Mouse (Mus musculus) liver, embryonic 12.5 days (tissue): ENCODE measurements at regions not wholly inside any gene's neighbourhood (a gene's known extent, or its start where the extent isn't known, plus 50 kb on each side); places are given as distances from the start of the nearest gene placed in this dataset.
A peak's percentile ranks its signal among the peaks of the same experiment; 100 is the strongest.

Experiments used
- ATAC-seq: fragments of 200-750 bp; cut with Nextera tagmentation; 2 replicates; pipeline ENCODE4 v1.8.0; 2017; ENCODE audit warnings: moderate number of reproducible peaks, mild to moderate bottlenecking, moderate library complexity
- H3K27ac ChIP-seq: fragments of 300-500 bp; sonication (generic); 2 replicates; pipeline ENCODE4 v1.5.1; 2016; ENCODE audit warnings: mild to moderate bottlenecking
- H3K27me3 ChIP-seq: fragments of 300-500 bp; sonication (generic); replicated peaks from 2 replicates; pipeline ENCODE4 v1.6.1; 2016; ENCODE audit warnings: mild to moderate bottlenecking, moderate library complexity
- H3K36me3 ChIP-seq: fragments of 300-500 bp; sonication (generic); 2 replicates; pipeline ENCODE4 v1.6.1; 2016; ENCODE audit warnings: mild to moderate bottlenecking, moderate library complexity
- H3K4me1 ChIP-seq: fragments of 300-500 bp; sonication (generic); 2 replicates; pipeline ENCODE4 v1.6.1; 2016
- H3K4me2 ChIP-seq: fragments of 300-500 bp; sonication (generic); 2 replicates; pipeline ENCODE4 v1.6.1; 2016; ENCODE audit warnings: mild to moderate bottlenecking, moderate library complexity
- H3K4me3 ChIP-seq: fragments of 300-500 bp; sonication (generic); 2 replicates; pipeline ENCODE4 v1.5.1; 2016; ENCODE audit warnings: mild to moderate bottlenecking, moderate library complexity
- H3K9ac ChIP-seq: fragments of 300-500 bp; sonication (generic); 2 replicates; pipeline ENCODE4 v1.6.1; 2016; ENCODE audit warnings: mild to moderate bottlenecking, moderate library complexity
- H3K9me3 ChIP-seq: fragments of 300-500 bp; sonication (generic); replicated peaks from 2 replicates; pipeline ENCODE4 v1.6.1; 2016; ENCODE audit warnings: mild to moderate bottlenecking, moderate library complexity
- WGBS: fragments of 180-500 bp; shearing (Covaris S2); methylation state at CpG from one replicate; pipeline ENCODE4 v1.1.7; 2016; ENCODE audit not compliant: insufficient replicate concordance; 5-methylcytosine and 5-hydroxymethylcytosine counted together

- Histone ChIP-seq H3K9me3 (0 out of 2 replicates have a peak, but pooled peaks cover 3% of the 10 kb centered on the region), H3K27ac (no peak overlapping the region), H3K4me2 (no peak overlapping the region), H3K27me3 (no peaks in the 10 kb centered on the region), H3K9ac (no peak overlapping the region), H3K4me1 (no peaks in the 10 kb centered on the region), H3K4me3 (no peak overlapping the region), H3K36me3 (no peaks in the 10 kb centered on the region)
- 52% methylated on average over 2 of the region's 2 CpGs for WGBS
- no peak for ATAC-seq
Observed at GRCm38 (mm10) chr3:147153998-147154397, 301.8 kb downstream of the Ttll7 start.

- Histone ChIP-seq H3K4me3 (no peak overlapping the region), H3K9me3 (no peaks in the 10 kb centered on the region), H3K9ac (no peak overlapping the region), H3K27me3 (no peaks in the 10 kb centered on the region), H3K4me2 (no peak overlapping the region), H3K4me1 (no peaks in the 10 kb centered on the region), H3K36me3 (no peaks in the 10 kb centered on the region), H3K27ac (no peak overlapping the region)
- 74% methylated on average over 10 of the region's 10 CpGs for WGBS
- no peak for ATAC-seq
Observed at GRCm38 (mm10) chr3:147163126-147163525, 311.0 kb downstream of the Ttll7 start.

GRCm38 (mm10) chr3:147163540-147163939, 311.4 kb downstream of the Ttll7 start:
- Histone ChIP-seq H3K27ac (no peak overlapping the region), H3K9ac (no peak overlapping the region), H3K4me3 (no peak overlapping the region), H3K9me3 (no peaks in the 10 kb centered on the region), H3K4me2 (no peak overlapping the region), H3K36me3 (no peaks in the 10 kb centered on the region), H3K27me3 (no peaks in the 10 kb centered on the region), H3K4me1 (no peaks in the 10 kb centered on the region)
- WGBS = 74% methylated on average over 5 of the region's 5 CpGs
- no peak for ATAC-seq

GRCm38 (mm10) chr3:147164931-147165330, 312.8 kb downstream of the Ttll7 start:
- no peak overlapping the region for H3K4me2 ChIP-seq
- H3K9ac ChIP-seq = no peak overlapping the region
- H3K27ac ChIP-seq = no peak overlapping the region
- WGBS = 71% methylated on average over 6 of the region's 6 CpGs
- no peaks in the 10 kb centered on the region for H3K4me1 ChIP-seq
- H3K9me3 ChIP-seq = no peaks in the 10 kb centered on the region
- no peak overlapping the region for H3K4me3 ChIP-seq
- ATAC-seq = no peak
- H3K27me3 ChIP-seq = no peaks in the 10 kb centered on the region
- H3K36me3 ChIP-seq = no peaks in the 10 kb centered on the region

- H3K4me3 ChIP-seq = no peak overlapping the region
- H3K27ac ChIP-seq = no peak overlapping the region
- H3K27me3 ChIP-seq = no peaks in the 10 kb centered on the region
- 52% methylated on average over 5 of the region's 5 CpGs for WGBS
- no peaks in the 10 kb centered on the region for H3K4me1 ChIP-seq
- H3K36me3 ChIP-seq = no peaks in the 10 kb centered on the region
- no peaks in the 10 kb centered on the region for H3K9me3 ChIP-seq
- no peak for ATAC-seq
- no peak overlapping the region for H3K9ac ChIP-seq
- no peak overlapping the region for H3K4me2 ChIP-seq
Observed at GRCm38 (mm10) chr3:147166555-147166954, 314.4 kb downstream of the Ttll7 start.

GRCm38 (mm10) chr3:147169215-147169614, 317.0 kb downstream of the Ttll7 start:
- WGBS = 63% methylated on average over 2 of the region's 2 CpGs
- Histone ChIP-seq H3K9me3 (no peaks in the 10 kb centered on the region), H3K27ac (no peak overlapping the region), H3K36me3 (no peaks in the 10 kb centered on the region), H3K4me3 (no peak overlapping the region), H3K27me3 (no peaks in the 10 kb centered on the region), H3K9ac (no peak overlapping the region), H3K4me2 (no peak overlapping the region), H3K4me1 (no peaks in the 10 kb centered on the region)
- no peak for ATAC-seq

GRCm38 (mm10) chr3:147170106-147170505, 317.9 kb downstream of the Ttll7 start:
- Histone ChIP-seq H3K36me3 (no peaks in the 10 kb centered on the region), H3K9ac (no peak overlapping the region)
- WGBS = 59% methylated on average over 2 of the region's 2 CpGs

DNA sequence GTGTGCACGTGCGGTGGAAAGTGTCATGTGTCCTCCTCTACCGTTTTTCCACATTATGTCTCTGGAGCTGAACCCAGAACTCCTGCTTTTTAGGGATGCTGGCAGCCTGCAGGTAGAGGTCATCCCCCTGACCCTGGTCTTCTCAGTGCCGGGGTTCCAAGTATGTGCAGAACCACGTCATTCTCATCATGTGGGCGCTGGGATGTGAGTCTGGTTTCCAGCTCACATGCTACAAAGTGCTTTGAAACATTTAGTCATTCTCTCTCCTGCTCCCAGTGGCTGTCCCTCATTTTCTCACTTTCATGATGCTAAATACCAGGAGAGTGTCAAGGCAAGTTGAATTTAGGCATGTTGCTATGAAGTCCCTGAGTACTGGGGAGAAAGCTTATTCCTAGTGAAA, 326.6 kb downstream of the Ttll7 start:
- WGBS = 65% methylated on average over 6 of the region's 6 CpGs
- H3K4me3 ChIP-seq = no peak overlapping the region
- H3K36me3 ChIP-seq = no peaks in the 10 kb centered on the region
- no peak overlapping the region for H3K9ac ChIP-seq
- H3K27ac ChIP-seq = no peak overlapping the region
- no peaks in the 10 kb centered on the region for H3K9me3 ChIP-seq
- no peak for ATAC-seq
- no peak overlapping the region for H3K4me2 ChIP-seq
- H3K4me1 ChIP-seq = no peaks in the 10 kb centered on the region
- H3K27me3 ChIP-seq = peaks cover 4% of the 10 kb centered on the region; the same call in 1 of the 2 replicates

More at GRCm38 (mm10) chr3:147170106-147170505, 317.9 kb downstream of the Ttll7 start:
- Histone ChIP-seq H3K4me2 (no peak overlapping the region), H3K27me3 (no peaks in the 10 kb centered on the region), H3K27ac (no peak overlapping the region), H3K9me3 (no peaks in the 10 kb centered on the region), H3K4me1 (no peaks in the 10 kb centered on the region), H3K4me3 (no peak overlapping the region)
- ATAC-seq = no peak

DNA sequence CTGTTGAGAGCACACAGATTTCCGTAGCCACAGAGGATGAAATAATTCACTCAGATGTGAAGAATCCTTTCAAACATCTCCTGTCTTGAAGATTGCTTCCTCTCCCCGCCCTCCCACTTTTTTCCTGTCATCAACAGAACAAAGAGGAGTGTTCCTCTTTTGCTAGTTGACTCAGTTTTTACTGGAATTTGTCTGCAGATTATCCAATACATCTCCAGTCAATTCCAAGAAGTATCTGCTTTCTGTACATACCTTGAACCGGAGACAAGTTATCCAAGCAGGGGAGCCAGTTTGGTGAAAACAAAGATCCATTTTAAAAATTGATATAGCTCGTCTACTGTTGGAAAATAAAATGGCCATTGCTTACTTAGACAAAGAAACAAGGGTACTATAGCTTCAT, 328.5 kb downstream of the Ttll7 start:
- 42% methylated on average over 4 of the region's 4 CpGs for WGBS
- no peaks in the 10 kb centered on the region for H3K4me1 ChIP-seq

GRCm38 (mm10) chr3:147181501-147182365, 329.6 kb downstream of the Ttll7 start:
- WGBS = 4% methylated on average over 20 of the region's 20 CpGs
- ATAC-seq = no peak
- Histone ChIP-seq H3K4me2 (peak overlapping the region; percentile 3; the same call in 1 of the 2 replicates), H3K36me3 (no peaks in the 10 kb centered on the region), H3K4me1 (no peaks in the 10 kb centered on the region), H3K9ac (no peak overlapping the region), H3K9me3 (no peaks in the 10 kb centered on the region), H3K27ac (no peak overlapping the region), H3K27me3 (peaks cover 4% of the 10 kb centered on the region; the same call in 1 of the 2 replicates), H3K4me3 (no peak overlapping the region)

More for the DNA sequence above, 328.5 kb downstream of the Ttll7 start:
- Histone ChIP-seq H3K9me3 (no peaks in the 10 kb centered on the region), H3K27ac (no peak overlapping the region), H3K9ac (no peak overlapping the region), H3K36me3 (no peaks in the 10 kb centered on the region), H3K27me3 (peaks cover 4% of the 10 kb centered on the region; the same call in 1 of the 2 replicates), H3K4me3 (no peak overlapping the region), H3K4me2 (no peak overlapping the region)
- ATAC-seq = no peak

GRCm38 (mm10) chr3:147182366-147182875, 330.3 kb downstream of the Ttll7 start:
- H3K4me2 ChIP-seq = peak overlapping the region; percentile 3; the same call in 1 of the 2 replicates
- WGBS = 31% methylated on average over 15 of the region's 15 CpGs
- no peaks in the 10 kb centered on the region for H3K9me3 ChIP-seq
- no peak overlapping the region for H3K27ac ChIP-seq
- no peaks in the 10 kb centered on the region for H3K4me1 ChIP-seq
- peaks cover 4% of the 10 kb centered on the region; the same call in 1 of the 2 replicates for H3K27me3 ChIP-seq
- no peak overlapping the region for H3K4me3 ChIP-seq
- no peaks in the 10 kb centered on the region for H3K36me3 ChIP-seq
- ATAC-seq = no peak
- no peak overlapping the region for H3K9ac ChIP-seq

DNA sequence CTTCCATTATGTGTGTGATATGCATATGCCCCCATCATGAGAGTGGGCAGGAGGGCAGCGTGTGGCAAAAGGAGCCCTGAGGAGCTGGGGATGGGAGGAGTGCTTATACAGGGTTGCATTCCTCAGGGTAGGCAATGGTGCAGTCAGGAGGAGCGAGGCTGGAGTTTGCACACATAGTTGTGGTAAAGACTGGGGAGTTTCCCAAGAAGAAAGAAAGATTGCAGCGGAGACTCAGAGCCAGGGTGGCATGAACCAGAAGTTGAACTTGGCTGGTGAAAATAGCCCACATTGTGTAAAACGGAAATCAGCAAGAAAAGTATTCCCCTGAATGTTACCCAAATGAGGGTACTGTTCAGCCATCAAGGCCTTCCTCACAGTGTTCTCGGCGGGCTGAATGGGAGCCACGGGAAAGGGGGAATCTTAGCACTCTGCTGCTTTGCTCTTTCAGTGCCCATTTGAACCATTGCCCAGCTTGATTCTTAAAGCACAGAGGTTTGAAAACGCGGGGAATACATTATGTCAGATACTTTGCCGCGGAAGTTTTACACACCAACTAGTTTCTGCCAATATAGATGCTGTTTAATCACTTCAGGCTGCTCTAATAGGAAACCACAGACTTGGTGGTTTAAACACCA, 331.6 kb downstream of the Ttll7 start:
- WGBS = 55% methylated on average over 11 of the region's 11 CpGs
- Histone ChIP-seq H3K27ac (no peak overlapping the region), H3K36me3 (no peaks in the 10 kb centered on the region), H3K9ac (no peak overlapping the region), H3K4me2 (no peak overlapping the region), H3K4me1 (no peaks in the 10 kb centered on the region), H3K4me3 (no peak overlapping the region), H3K9me3 (no peaks in the 10 kb centered on the region), H3K27me3 (peaks cover 4% of the 10 kb centered on the region; the same call in 1 of the 2 replicates)
- no peak for ATAC-seq
